Mouse (Mus musculus) ES-Bruce4 (cell line): ENCODE data around the gene Grap.

Source experiments
- EP300 ChIP-seq: IDR thresholded peaks from 2 replicates; pipeline ENCODE4 v1.6.1; 2011; ENCODE audit warnings: low read depth, low read length; ENCODE audit not compliant: insufficient read depth
- POLR2A ChIP-seq: IDR thresholded peaks from one replicate; pipeline ENCODE4 v1.8.1; 2011; ENCODE audit warnings: low read length; ENCODE audit not compliant: insufficient read depth

DNA sequence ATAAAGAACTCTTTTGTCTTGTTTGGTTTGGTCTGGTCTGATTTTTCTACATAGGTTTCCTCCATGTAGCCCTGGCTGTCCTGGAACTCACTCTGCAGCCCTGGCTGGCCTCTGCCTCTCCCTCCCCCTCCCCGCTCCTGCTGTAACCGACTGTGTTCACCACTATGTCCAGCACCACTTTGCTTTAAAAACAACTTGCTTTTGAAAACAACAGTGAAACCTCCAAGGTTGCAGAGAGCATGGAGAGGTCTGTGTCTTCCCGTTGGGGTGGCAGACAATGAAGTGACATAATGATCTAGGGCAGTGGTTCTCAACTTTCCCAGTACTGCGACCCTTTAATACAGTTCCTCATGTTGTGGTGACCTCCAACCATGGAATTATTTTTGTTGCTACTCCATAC, 2.6 kb downstream of the Grap start:
- TF ChIP-seq POLR2A (no peak), EP300 (no peak)
